9 mouse cellular contexts compared by ENCODE assay signal in genomic region chr17:53389507-53389906, GRCm38 (mm10).
DNase-seq lines count a peak whose midpoint lies in the region; ATAC-seq and TF ChIP-seq lines count a peak whose summit lies in the region.
"Had no signal": no experiment of that assay in that cellular context is flagged by ENCODE, and none has a peak within 500 bp of the region (broad histone marks: within the 10 kb centered on the region; RNA-seq: fewer than 3 reads in every experiment).

No protein-coding gene starts in this region.

- no peak for ATAC-seq in liver, embryonic 14.5 days (ENCODE audit: insufficient read depth)
- no peak for ATAC-seq in liver, embryonic 12.5 days

- H3K27me3 ChIP-seq in liver, embryonic 14.5 days (ENCODE audit: control insufficient read depth, insufficient read depth, low read length) = no peaks in the 10 kb centered on the region
- no peaks in the 10 kb centered on the region for H3K27me3 ChIP-seq in liver, embryonic 12.5 days (replicated peaks)
- H3K27me3 ChIP-seq: liver, embryonic 13.5 days had no signal

- H3K27ac ChIP-seq in liver, embryonic 14.5 days = no peak overlapping the region
- no peak overlapping the region for H3K27ac ChIP-seq in liver, embryonic 12.5 days
- H3K27ac ChIP-seq in cortical plate, adult 2 months (ENCODE audit: insufficient read depth, low read length) = no peak overlapping the region
- H3K27ac ChIP-seq: liver, embryonic 13.5 days had no signal

- peak; percentile 36; the same call in 1 of the 2 replicates for TF ChIP-seq CTCF in liver, embryonic 14.5 days (IDR thresholded peaks at IDR 0.05; ENCODE audit: low read depth)
- peak; percentile 50; the same call in 1 of the 2 replicates for TF ChIP-seq CTCF in cortical plate, adult 2 months (IDR thresholded peaks at IDR 0.05; ENCODE audit: extremely low read depth, insufficient read depth, low read length)

- intact Hi-C loops in left cerebral cortex, postnatal 25 days (cut with DNase I) = loop anchor here (2.0 to 10.0 kb wide), 3 partner anchors 582 to 829 kb away; no protein-coding TSS in a partner anchor

- no peaks in the 10 kb centered on the region for H3K9me3 ChIP-seq in liver, embryonic 14.5 days (ENCODE audit: control insufficient read depth, low read length)
- H3K9me3 ChIP-seq in liver, embryonic 12.5 days (replicated peaks) = no peaks in the 10 kb centered on the region
- H3K9me3 ChIP-seq: liver, embryonic 13.5 days had no signal

- no peak overlapping the region for H3K4me3 ChIP-seq in liver, embryonic 14.5 days (ENCODE audit: insufficient read depth in 1 of 2, low read depth in 2 of 2, low read length in 2 of 2)
- H3K4me3 ChIP-seq in liver, embryonic 12.5 days = no peak overlapping the region
- no peak overlapping the region for H3K4me3 ChIP-seq in cortical plate, adult 2 months (ENCODE audit: insufficient read depth, low read length)
- H3K4me3 ChIP-seq: liver, embryonic 13.5 days had no signal

- TF ChIP-seq POLR2A in cortical plate, adult 2 months (IDR thresholded peaks at IDR 0.05; ENCODE audit: extremely low read depth, insufficient read depth, low read length) = no peak

- H3K36me3 ChIP-seq in liver, embryonic 14.5 days (replicated peaks; ENCODE audit: control insufficient read depth, insufficient read depth, low read depth) = no peaks in the 10 kb centered on the region
- no peaks in the 10 kb centered on the region for H3K36me3 ChIP-seq in liver, embryonic 12.5 days
- H3K36me3 ChIP-seq: liver, embryonic 13.5 days had no signal

- no peaks in the 10 kb centered on the region for H3K4me1 ChIP-seq in liver, embryonic 14.5 days (replicated peaks; ENCODE audit: control insufficient read depth in 2 of 2, insufficient read depth in 2 of 2, low read length in 1 of 2)
- no peaks in the 10 kb centered on the region for H3K4me1 ChIP-seq in liver, embryonic 12.5 days
- H3K4me1 ChIP-seq in cortical plate, adult 2 months (ENCODE audit: control insufficient read depth, insufficient read depth, low read length) = no peaks in the 10 kb centered on the region
- H3K4me1 ChIP-seq: liver, embryonic 13.5 days had no signal

- no peak overlapping the region for H3K9ac ChIP-seq in liver, embryonic 14.5 days (replicated peaks)
- H3K9ac ChIP-seq in liver, embryonic 12.5 days = no peak overlapping the region
- H3K9ac ChIP-seq: liver, embryonic 13.5 days had no signal

- no peak overlapping the region for H3K4me2 ChIP-seq in liver, embryonic 14.5 days (ENCODE audit: low read depth)
- no peak overlapping the region for H3K4me2 ChIP-seq in liver, embryonic 12.5 days
- H3K4me2 ChIP-seq: liver, embryonic 13.5 days had no signal

- DNase-seq in cerebellum, postnatal 10 days = peak; percentile 68 to 79
- DNase-seq in cerebellum, adult 9-11 months = no peak
- DNase-seq in liver, embryonic 14.5 days (ENCODE audit: low read depth in 3 of 3, low spot score in 3 of 3) = no peak
- peak; percentile 45 to 64 for DNase-seq in left cerebral cortex, postnatal 25 days (ENCODE audit: low spot score in 2 of 2)
- peak; percentile 26 to 58 for DNase-seq in right cerebral cortex, postnatal 10 days (ENCODE audit: low spot score in 2 of 2)
- no peak for DNase-seq in gastrocnemius, adult 18-20 months (ENCODE audit: low spot score)
- DNase-seq: liver, embryonic 13.5 days had no signal

- WGBS in liver, embryonic 14.5 days (ENCODE audit: insufficient replicate concordance) = 30% methylated on average over 4 of the region's 4 CpGs
- WGBS in liver, embryonic 12.5 days (ENCODE audit: insufficient replicate concordance) = 32% methylated on average over 4 of the region's 4 CpGs

- no peak for TF ChIP-seq EP300 in liver, embryonic 14.5 days (IDR thresholded peaks at IDR 0.05; ENCODE audit: low read depth)

Comparison
In these comparisons a context has a peak if more than half of its experiments do, and no peak if none do; other contexts are left out.
1. DNase-seq: peak in cerebellum, postnatal 10 days (2 of 2), left cerebral cortex, postnatal 25 days (2 of 2) and right cerebral cortex, postnatal 10 days (2 of 2); none in cerebellum, adult 9-11 months (single experiment), liver, embryonic 14.5 days (0 of 3) and gastrocnemius, adult 18-20 months (single experiment).